Mouse (Mus musculus): Measurements from ENCODE around the gene Lypla2. TPM values are rescaled to one million over a fixed set of nuclear protein-coding genes. Genes with fewer than 3 reads are reported as not detected.

The Lypla2 gene
- 40.4 and 49.5 TPM in 2 replicates for polyA plus RNA-seq (2015; fragmentation: Nextera tagmentation; extraction: Ambion mirVana)

DNA sequence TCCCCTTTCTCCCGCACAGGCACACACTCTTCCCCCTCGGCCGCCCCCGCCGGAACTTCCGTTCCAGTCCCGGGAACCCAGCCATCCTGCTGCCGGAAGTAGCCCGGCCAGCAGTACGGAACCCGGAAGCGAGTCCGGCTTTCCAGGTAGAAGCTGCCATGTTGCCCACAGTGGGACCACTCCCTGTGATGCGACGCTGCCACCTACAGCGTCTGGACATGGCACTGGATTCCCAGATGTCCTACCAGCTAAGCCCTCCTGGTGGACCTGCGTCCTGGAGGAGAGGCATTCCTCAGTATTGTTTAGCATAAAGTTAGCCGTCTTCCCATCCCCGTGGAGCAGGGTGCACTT is at the start of gene Lypla2:
Lypla2 (minus strand) TSS at position 71 of the 351 bp plus-strand sequence.
- Histone ChIP-seq H3K27me3 (no peaks in the 10 kb centered on the region), H3K4me3 (replicated peaks) (peak within 1 kb of the TSS; percentile 93), H3K9me3 (replicated peaks) (no peaks in the 10 kb centered on the region), H3K9ac (peak within 1 kb of the TSS; percentile 90), H3K4me1 (replicated peaks) (peaks cover 38% of the 10 kb centered on the region), H3K4me2 (peak within 1 kb of the TSS; percentile 94), H3K27ac (replicated peaks) (peak within 1 kb of the TSS; percentile 77), H3K36me3 (replicated peaks) (peaks cover 64% of the 10 kb centered on the region)
- under 1% methylated on average over 19 of the region's 19 CpGs for WGBS (ENCODE audit: insufficient replicate concordance)
- ATAC-seq (ENCODE audit: insufficient read depth), result peak; percentile 73

DNA sequence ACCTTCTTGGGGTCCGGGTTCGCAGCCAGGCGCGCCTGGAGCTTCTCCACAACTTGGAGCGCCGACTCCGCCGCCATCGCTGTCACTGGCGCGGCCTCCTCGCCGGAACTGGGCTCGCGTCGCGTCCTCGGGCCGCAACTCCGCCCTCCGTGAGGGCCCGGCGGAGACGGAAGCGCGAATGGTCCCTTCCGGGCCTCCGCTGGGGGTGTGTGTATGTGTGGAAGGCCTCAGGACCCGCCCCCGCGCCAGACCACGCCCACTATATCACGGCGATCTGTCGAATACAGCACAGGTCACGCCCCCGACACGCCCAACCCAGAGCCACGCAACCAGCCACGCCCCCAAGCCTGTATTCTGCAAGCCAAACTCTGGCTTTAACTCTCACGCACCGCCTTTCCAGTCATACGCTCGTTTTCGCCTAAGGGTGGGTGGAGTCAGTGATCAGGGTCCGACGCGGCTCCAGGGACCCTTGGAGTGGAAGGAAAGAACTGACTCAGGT is 49.2 kb upstream of the Lypla2 start, which contains the start of gene Eloa:
Eloa (minus strand) TSS at position 215 of the 499 bp plus-strand sequence.
- under 1% methylated on average over 48 of the region's 48 CpGs for WGBS (ENCODE audit: insufficient replicate concordance)
- peak within 1 kb of the TSS; percentile 88 for H3K4me3 ChIP-seq (replicated peaks)
- H3K27me3 ChIP-seq, result no peaks in the 10 kb centered on the region

DNA sequence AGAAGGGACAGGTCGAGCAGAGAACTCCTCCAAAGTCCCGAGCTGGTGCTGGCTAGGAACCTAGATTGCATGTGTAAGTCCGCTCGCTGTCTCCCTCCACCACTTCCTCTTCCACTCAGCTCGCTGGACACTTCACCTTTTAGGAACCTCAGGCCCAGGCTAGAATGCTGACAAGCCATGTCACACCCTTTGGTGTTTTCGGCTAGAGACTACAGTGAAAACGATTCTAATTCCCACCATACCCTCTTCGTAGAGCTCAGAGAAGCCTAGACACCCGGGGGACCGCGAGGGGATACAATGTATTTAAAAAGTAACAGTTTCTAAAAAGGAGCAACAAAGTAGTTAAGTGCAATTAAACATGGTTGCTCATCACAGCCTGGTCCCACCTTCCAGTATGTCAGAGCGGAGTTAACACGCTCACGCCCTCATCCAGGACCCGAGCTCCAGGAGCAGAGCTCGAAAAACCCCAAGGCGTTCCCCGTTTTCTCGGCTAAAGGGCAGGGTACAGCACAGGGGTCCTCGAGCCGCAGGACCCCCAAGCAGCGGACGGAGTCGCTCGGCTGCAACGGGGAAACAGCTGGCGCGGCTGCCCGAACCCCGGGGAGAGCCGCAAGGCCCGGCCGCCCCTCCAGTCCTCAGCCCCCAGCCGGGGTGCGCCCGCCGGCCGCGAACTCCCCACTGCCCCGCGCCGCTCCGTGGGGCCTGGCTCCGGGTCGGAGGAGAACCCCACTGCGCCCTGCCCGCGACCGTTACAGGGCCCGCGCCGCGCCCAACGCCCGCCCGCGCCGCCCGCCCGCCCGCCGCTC is 48.5 kb upstream of the Lypla2 start:
- H3K9ac ChIP-seq, result peak overlapping the region; percentile 96
- H3K27ac ChIP-seq (replicated peaks), result peak overlapping the region; percentile 94
- WGBS (ENCODE audit: insufficient replicate concordance), result under 1% methylated on average over 62 of the region's 62 CpGs
- peaks cover 21% of the 10 kb centered on the region for H3K36me3 ChIP-seq (replicated peaks)
- H3K27me3 ChIP-seq, result no peaks in the 10 kb centered on the region
- H3K9me3 ChIP-seq (replicated peaks), result no peaks in the 10 kb centered on the region
- peak overlapping the region; percentile 88 for H3K4me3 ChIP-seq (replicated peaks)
- peak overlapping the region; percentile 71 for H3K4me2 ChIP-seq
- peak; percentile 71 for ATAC-seq (ENCODE audit: insufficient read depth)
- peaks cover 37% of the 10 kb centered on the region for H3K4me1 ChIP-seq (replicated peaks)

More for the DNA sequence above, 49.2 kb upstream of the Lypla2 start, which contains the start of gene Eloa:
- Histone ChIP-seq H3K36me3 (replicated peaks) (peaks cover 18% of the 10 kb centered on the region), H3K9ac (peak within 1 kb of the TSS; percentile 96), H3K27ac (replicated peaks) (peak within 1 kb of the TSS; percentile 94), H3K4me1 (replicated peaks) (peaks cover 32% of the 10 kb centered on the region), H3K4me2 (peak within 1 kb of the TSS; percentile 71), H3K9me3 (replicated peaks) (no peaks in the 10 kb centered on the region)
- ATAC-seq (ENCODE audit: insufficient read depth), result peak; percentile 98

DNA sequence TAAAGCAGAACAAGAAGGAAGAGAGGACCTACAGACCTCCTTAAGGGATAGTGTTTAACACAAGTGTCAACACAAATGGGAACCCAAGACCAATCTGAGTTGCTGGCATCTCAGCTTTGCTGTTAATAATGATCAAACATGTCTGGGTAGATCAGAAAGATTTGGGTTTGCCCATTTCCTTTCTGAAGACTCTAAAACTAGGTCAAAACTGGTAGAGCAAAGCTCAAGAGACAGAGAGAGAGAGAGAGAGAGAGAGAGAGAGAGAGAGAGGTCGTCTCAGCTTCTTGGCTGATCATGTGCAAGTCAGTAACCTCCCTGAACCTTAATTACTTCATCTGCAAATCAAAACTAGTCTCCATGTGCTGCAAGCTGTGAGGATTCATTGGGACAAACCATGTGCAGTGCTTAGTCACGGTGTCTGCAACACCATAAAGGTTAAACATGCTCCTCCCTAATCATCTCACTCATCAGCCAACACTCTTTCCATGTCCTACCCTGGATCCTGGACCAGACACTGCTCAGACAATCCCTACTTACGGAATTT is 43.7 kb upstream of the Lypla2 start:
- H3K4me1 ChIP-seq (replicated peaks), result peaks cover 34% of the 10 kb centered on the region
- no peak for ATAC-seq (ENCODE audit: insufficient read depth)
- no peak overlapping the region for H3K27ac ChIP-seq (replicated peaks)
- H3K27me3 ChIP-seq, result no peaks in the 10 kb centered on the region
- H3K4me2 ChIP-seq, result no peak overlapping the region
- H3K9me3 ChIP-seq (replicated peaks), result no peaks in the 10 kb centered on the region
- peaks cover 55% of the 10 kb centered on the region for H3K36me3 ChIP-seq (replicated peaks)
- H3K4me3 ChIP-seq (replicated peaks), result no peak overlapping the region
- WGBS (ENCODE audit: insufficient replicate concordance), result 84% methylated on average over 3 of the region's 3 CpGs
- H3K9ac ChIP-seq, result no peak overlapping the region

DNA sequence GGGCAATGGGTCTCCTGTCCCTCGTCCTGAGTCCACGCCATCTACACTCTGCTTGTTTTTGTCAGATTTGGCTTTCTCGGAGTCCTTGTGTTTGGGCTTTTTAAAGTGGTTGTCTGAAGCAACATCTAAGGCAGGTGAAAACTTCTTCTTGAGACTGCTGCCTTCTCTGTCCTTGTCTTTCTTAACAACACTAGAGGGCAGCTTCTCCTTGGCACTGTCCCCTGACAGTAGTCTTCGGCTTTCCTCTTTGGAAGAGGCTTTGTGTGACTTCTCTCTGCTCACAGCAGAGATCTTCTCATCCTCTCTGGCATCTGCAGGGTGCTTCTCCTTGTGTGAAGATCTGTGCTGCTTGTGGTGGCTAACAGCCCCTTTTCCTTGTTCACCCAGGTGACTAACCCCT is 38.2 kb upstream of the Lypla2 start:
- Histone ChIP-seq H3K27ac (replicated peaks) (no peak overlapping the region), H3K27me3 (no peaks in the 10 kb centered on the region), H3K36me3 (replicated peaks) (peaks cover 88% of the 10 kb centered on the region), H3K9me3 (replicated peaks) (no peaks in the 10 kb centered on the region), H3K4me1 (replicated peaks) (peaks cover 7% of the 10 kb centered on the region), H3K4me3 (replicated peaks) (no peak overlapping the region), H3K9ac (no peak overlapping the region), H3K4me2 (no peak overlapping the region)
- 83% methylated on average over 4 of the region's 4 CpGs for WGBS (ENCODE audit: insufficient replicate concordance)
- ATAC-seq (ENCODE audit: insufficient read depth), result no peak

DNA sequence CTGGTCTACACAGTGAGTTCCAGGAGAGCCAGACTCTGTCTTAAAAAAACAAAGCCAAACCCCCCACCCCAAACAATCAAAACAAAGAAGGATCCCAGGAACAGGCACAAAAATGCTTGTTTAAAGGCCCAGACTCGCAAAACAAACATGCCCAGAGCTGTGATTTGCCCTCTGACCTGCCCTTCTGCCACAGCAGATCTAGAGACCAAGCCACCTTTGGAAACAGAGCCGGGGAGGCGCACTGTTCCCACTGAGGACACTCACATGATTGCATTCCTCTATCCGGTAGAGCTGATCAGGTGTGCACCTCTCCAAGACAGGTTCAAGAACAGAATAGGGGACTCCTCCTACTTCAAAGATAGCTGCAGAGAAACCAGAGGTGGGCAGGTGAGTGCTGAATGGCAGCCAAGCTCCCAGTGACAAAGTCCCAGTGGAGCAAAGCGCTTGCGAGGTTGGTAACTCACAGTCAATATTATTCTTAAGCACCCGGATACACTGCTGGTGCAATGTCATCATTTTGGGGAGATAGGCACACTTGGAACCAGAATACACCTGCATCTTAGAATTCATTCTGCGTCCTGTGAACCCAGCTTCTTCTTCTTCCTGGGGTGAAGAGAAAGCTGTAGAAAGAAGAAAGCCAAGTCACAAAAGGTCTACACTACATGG is 36.5 kb upstream of the Lypla2 start:
- Histone ChIP-seq H3K9ac (no peak overlapping the region), H3K36me3 (replicated peaks) (peaks cover 97% of the 10 kb centered on the region), H3K27ac (replicated peaks) (peak overlapping the region; percentile 21), H3K27me3 (no peaks in the 10 kb centered on the region), H3K9me3 (replicated peaks) (no peaks in the 10 kb centered on the region), H3K4me1 (replicated peaks) (peaks cover 3% of the 10 kb centered on the region; the same call in 1 of the 2 replicates), H3K4me2 (no peak overlapping the region), H3K4me3 (replicated peaks) (no peak overlapping the region)
- ATAC-seq (ENCODE audit: insufficient read depth), result peak; percentile 32; the same call in 1 of the 2 replicates
- WGBS (ENCODE audit: insufficient replicate concordance), result 86% methylated on average over 8 of the region's 8 CpGs

DNA sequence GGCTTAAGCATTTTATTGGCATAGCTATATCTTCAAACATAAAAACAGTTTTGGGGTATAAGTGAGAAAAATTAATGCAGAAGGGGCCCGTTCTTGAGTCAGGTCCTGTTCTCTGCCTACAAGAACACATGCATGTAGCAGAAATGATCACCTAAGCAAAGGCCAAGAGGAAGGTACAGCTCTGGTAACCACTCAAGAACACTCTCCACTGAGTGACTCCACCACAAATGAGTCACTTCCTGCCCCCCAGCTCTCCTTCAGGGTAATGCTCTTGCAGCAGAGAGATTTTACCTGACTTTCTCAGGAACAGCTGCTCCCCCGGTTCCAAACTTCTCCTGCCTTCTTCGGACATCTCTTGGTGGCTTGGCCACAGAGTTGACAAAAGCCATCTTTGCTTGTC is 34.4 kb upstream of the Lypla2 start:
- H3K27me3 ChIP-seq, result no peaks in the 10 kb centered on the region
- H3K36me3 ChIP-seq (replicated peaks), result peaks cover 98% of the 10 kb centered on the region
- H3K4me1 ChIP-seq (replicated peaks), result 0 out of 2 replicates have a peak, but pooled peaks cover 3% of the 10 kb centered on the region
- no peak for ATAC-seq (ENCODE audit: insufficient read depth)
- H3K4me2 ChIP-seq, result no peak overlapping the region
- no peaks in the 10 kb centered on the region for H3K9me3 ChIP-seq (replicated peaks)
- no peak overlapping the region for H3K27ac ChIP-seq (replicated peaks)
- H3K4me3 ChIP-seq (replicated peaks), result no peak overlapping the region
- H3K9ac ChIP-seq, result no peak overlapping the region
- WGBS (ENCODE audit: insufficient replicate concordance), result 78% methylated on average over 3 of the region's 3 CpGs

DNA sequence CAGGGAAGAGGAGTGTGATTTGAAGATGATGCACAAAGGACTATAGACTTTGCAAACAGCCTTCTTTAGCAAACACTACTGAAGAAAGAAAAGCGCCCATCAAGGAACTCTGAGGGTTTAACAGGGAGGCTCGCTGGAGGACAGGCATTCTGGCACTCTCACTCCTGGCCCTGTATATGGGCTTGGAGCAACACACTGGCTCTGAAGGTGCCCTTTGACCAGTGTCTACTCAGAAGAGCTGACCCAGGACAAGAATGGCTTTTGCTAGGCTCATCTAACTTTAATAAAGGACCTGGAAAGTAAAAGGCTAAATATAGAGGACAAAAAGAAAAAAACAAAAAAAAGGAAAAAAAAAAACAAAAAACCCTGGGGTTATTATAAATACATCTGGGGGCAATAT is 32.5 kb upstream of the Lypla2 start:
- Histone ChIP-seq H3K36me3 (replicated peaks) (peaks cover 91% of the 10 kb centered on the region), H3K27ac (replicated peaks) (no peak overlapping the region), H3K4me1 (replicated peaks) (0 out of 2 replicates have a peak, but pooled peaks cover 3% of the 10 kb centered on the region), H3K9ac (no peak overlapping the region), H3K9me3 (replicated peaks) (no peaks in the 10 kb centered on the region), H3K4me2 (no peak overlapping the region), H3K27me3 (no peaks in the 10 kb centered on the region), H3K4me3 (replicated peaks) (no peak overlapping the region)
- ATAC-seq (ENCODE audit: insufficient read depth), result no peak
- WGBS (ENCODE audit: insufficient replicate concordance), result 80% methylated on average over 2 of the region's 2 CpGs

DNA sequence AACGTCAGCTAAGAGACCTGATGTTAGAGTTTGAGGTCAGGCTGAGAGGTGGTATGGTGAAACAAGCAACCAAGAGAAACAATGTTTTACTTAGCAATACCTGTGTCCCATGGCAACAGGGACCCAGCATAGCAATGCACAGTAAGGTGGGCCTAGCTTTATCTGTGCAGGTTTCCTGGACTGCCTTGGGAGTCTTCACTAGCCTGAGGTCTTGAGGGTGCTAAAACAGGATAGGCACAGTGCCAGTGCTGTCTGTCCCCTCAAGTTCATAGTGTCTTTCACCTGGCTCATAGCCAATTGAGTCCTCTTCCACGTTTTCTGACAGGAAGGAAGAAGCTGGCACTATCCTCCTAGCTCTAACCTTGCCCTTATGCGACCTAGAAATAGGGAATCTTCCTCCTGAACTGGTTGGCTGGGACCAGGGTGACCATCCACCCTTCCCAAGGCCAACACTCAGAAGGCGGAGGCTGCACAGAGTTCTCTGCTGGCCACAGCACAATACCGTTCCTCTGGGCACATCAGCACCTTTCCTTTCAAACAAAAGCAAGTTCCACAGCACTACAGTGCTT is 31.8 kb upstream of the Lypla2 start:
- WGBS (ENCODE audit: insufficient replicate concordance), result 75% methylated on average over 5 of the region's 5 CpGs
- no peak for ATAC-seq (ENCODE audit: insufficient read depth)
- H3K9me3 ChIP-seq (replicated peaks), result no peaks in the 10 kb centered on the region
- no peak overlapping the region for H3K9ac ChIP-seq
- peaks cover 84% of the 10 kb centered on the region for H3K36me3 ChIP-seq (replicated peaks)
- no peak overlapping the region for H3K27ac ChIP-seq (replicated peaks)
- H3K4me1 ChIP-seq (replicated peaks), result no peaks in the 10 kb centered on the region
- no peaks in the 10 kb centered on the region for H3K27me3 ChIP-seq
- H3K4me3 ChIP-seq (replicated peaks), result no peak overlapping the region
- no peak overlapping the region for H3K4me2 ChIP-seq

DNA sequence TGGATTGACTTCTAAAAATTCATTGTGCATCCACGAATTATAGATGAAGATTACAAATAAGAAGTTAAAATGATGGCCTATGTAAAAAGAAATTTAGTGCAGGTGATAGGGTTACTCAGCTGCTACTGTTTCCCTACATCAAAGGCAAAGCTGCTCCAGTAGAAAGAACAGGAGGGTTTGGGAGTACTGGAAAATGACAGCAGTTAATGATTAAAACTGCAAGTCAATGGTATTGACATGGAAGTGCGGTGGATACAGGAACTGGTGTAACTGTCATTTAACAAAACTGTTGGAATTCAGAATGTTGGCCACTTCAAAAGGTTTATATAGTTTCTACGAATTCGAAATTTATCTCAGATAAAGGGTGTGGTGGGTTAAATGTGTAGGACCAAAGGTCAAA is 22.7 kb upstream of the Lypla2 start:
- 0 out of 2 replicates have a peak overlapping the region, but pooled peaks have one; percentile 31 for H3K27ac ChIP-seq (replicated peaks)
- H3K27me3 ChIP-seq, result no peaks in the 10 kb centered on the region
- no peaks in the 10 kb centered on the region for H3K36me3 ChIP-seq (replicated peaks)
- WGBS (ENCODE audit: insufficient replicate concordance), result 64% methylated on average over 4 of the region's 4 CpGs
- no peak overlapping the region for H3K4me3 ChIP-seq (replicated peaks)
- H3K9me3 ChIP-seq (replicated peaks), result 0 out of 2 replicates have a peak, but pooled peaks cover 5% of the 10 kb centered on the region
- no peak for ATAC-seq (ENCODE audit: insufficient read depth)
- no peak overlapping the region for H3K4me2 ChIP-seq
- H3K4me1 ChIP-seq (replicated peaks), result peaks cover 11% of the 10 kb centered on the region
- H3K9ac ChIP-seq, result no peak overlapping the region

Measured in liver, embryonic 15.5 days (tissue).